15 mouse cellular contexts compared by ENCODE assay signal in genomic region chr10:69152971-69153370, GRCm38 (mm10). TPM values are rescaled to one million over a fixed set of nuclear protein-coding genes. Genes with fewer than 3 reads are reported as not detected.
"Had no signal": no experiment of that assay in that cellular context is flagged by ENCODE, and none has a peak within 500 bp of the region (broad histone marks: within the 10 kb centered on the region; RNA-seq: fewer than 3 reads in every experiment).

No protein-coding gene starts in this region.

- H3K27ac ChIP-seq: hindbrain, embryonic 15.5 days; layer of hippocampus, adult 2 months; limb, embryonic 12.5 days; liver, embryonic 13.5 days; midbrain, embryonic 13.5 days; stomach, embryonic 15.5 days had no signal

- H3K9ac ChIP-seq: hindbrain, embryonic 15.5 days; limb, embryonic 12.5 days; liver, embryonic 13.5 days; midbrain, embryonic 13.5 days; stomach, embryonic 15.5 days had no signal

- DNase-seq: liver, embryonic 13.5 days; lung, adult 2 months; lung, postnatal 36 days; right cerebral cortex, postnatal 14 days; thymus, postnatal 36 days had no signal

- H3K4me2 ChIP-seq: hindbrain, embryonic 15.5 days; limb, embryonic 12.5 days; liver, embryonic 13.5 days; midbrain, embryonic 13.5 days; stomach, embryonic 15.5 days had no signal

- H3K27me3 ChIP-seq: hindbrain, embryonic 15.5 days; limb, embryonic 12.5 days; liver, embryonic 13.5 days; midbrain, embryonic 13.5 days; stomach, embryonic 15.5 days had no signal

- ATAC-seq: inflammation-experienced regulatory T-cells, adult 6 months; intestine, postnatal 0 days; lung, postnatal 0 days; midbrain, embryonic 13.5 days had no signal

- H3K36me3 ChIP-seq: hindbrain, embryonic 15.5 days; limb, embryonic 12.5 days; liver, embryonic 13.5 days; midbrain, embryonic 13.5 days; stomach, embryonic 15.5 days had no signal

- H3K4me1 ChIP-seq: hindbrain, embryonic 15.5 days; liver, embryonic 13.5 days; midbrain, embryonic 13.5 days; stomach, embryonic 15.5 days had no signal

- H3K9me3 ChIP-seq: hindbrain, embryonic 15.5 days; limb, embryonic 12.5 days; liver, embryonic 13.5 days; midbrain, embryonic 13.5 days; stomach, embryonic 15.5 days had no signal

- H3K4me3 ChIP-seq: hindbrain, embryonic 15.5 days; layer of hippocampus, adult 2 months; limb, embryonic 12.5 days; liver, embryonic 13.5 days; midbrain, embryonic 13.5 days; myocyte; stomach, embryonic 15.5 days had no signal

RNA-seq across cellular contexts. Expression of gene Rhobtb1, which starts 1.7 kb away (rescaled TPM):
- polyA plus RNA-seq: inflammation-experienced regulatory T-cells, adult 6 months had no signal

RNA-seq across cellular contexts. Expression of gene A930033H14Rik, which starts 59.9 kb away (rescaled TPM):
- total RNA-seq: neutrophil, adult 5-6 weeks had no signal
- polyA plus RNA-seq: inflammation-experienced regulatory T-cells, adult 6 months had no signal
